Mouse (Mus musculus): ENCODE measurements around the gene Ykt6.
A peak's percentile ranks its signal among the peaks of the same experiment; 100 is the strongest.
"Not testable (repeated sequence)": the region's sequence is repeated elsewhere in the genome, so short reads cannot be mapped to it uniquely, and the experiment has no call there.

The Ykt6 gene

DNA sequence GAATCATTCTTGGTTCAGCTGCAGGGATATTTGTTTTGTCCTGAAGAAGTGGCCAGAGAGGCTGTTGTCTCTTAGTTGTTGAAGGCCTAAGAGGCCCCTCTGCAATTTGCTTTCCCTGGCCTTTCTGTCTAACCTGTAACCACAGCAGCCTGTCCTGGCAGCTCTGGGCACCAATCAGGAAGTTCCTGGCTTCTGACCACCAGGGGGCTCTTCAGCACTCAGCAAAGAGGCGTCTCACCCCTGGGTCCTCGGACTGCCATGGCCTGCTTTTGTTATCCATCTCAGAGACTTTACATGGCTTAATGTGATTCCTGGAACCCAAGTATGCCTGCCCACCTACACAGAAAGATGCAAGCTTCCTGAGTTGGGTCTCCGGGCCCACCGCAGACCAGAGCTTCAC is 35.4 kb downstream of the Ykt6 start:
- no peak for DNase-seq (ENCODE audit: low spot score in 2 of 2)

DNA sequence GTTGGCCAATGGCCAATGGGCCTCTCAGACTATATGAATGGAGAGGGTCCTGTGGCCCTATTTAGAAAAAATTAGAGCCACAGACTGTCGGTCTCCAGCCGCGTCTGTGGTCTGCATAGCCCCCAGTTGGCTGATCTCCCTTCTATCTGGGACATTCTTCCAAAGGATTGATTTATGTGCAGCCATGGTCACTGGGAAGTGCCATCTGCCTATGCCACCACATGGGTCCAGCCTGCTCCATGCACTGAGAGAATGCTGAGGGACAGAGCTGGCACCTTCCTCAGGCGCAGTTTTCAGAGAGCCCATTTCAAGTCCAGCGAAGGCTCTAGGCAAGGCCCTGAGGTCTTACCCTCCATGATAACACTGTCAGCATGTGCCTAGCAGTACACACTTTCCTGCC is 38.7 kb downstream of the Ykt6 start:
- no peak for DNase-seq (ENCODE audit: low spot score in 2 of 2)

DNA sequence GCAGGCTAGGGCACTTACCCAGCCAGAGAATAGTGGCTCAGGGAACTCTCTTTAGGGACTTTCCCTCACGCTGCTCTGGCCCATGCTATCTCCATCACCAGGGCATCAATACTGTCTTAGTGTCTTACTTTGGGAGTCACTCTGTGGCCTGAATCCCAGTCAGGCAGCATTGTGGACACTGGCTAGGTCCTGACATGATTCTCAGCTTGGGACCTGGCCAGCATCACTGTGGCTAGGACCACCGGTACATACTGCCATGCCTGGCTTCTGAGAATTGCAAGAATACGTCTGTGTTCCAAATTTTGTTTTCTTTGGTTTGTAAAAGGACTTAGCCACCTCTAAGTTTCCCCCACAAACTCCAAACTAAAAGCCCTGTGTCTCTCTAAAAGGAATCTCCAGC is 39.4 kb downstream of the Ykt6 start:
- no peak for DNase-seq (ENCODE audit: low spot score in 2 of 2)

DNA sequence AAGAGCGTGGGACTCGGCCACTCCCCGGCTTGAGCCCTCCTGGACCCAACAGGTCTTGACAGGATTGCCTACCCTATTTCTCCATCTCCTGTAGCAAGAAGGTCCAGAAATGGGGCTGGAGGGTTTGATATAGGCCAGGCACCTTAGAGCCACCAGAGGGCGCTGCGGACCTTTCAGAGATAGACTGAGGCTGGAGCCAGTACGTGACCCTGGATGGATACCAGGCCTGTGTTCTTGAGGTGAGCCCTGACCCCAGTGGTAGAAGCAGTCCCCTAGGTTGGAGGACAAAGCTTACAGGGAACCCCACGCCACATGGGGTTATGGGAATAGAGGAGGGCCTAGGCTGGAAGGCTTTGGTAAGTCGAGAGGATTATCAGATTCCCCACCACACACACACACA is 40.5 kb downstream of the Ykt6 start:
- peak; percentile 75 to 85 for DNase-seq (ENCODE audit: low spot score in 2 of 2)

DNA sequence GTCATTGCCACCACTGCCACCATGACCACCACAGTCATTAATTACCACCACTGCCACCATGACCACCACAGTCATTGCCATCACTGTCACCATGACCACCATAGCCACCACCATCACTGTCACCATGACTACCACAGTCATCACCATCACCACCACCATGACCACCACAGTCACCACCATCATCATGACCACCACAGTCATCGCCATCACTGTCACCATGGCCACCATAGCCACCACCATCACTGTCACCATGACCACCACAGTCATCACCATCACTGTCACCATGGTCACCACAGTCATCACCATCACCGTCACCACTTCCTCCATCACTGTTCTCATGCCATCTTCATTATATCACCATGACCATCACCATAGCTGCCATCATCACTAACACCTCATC is 43.0 kb downstream of the Ykt6 start:
- DNase-seq (ENCODE audit: low spot score in 2 of 2) = no peak

DNA sequence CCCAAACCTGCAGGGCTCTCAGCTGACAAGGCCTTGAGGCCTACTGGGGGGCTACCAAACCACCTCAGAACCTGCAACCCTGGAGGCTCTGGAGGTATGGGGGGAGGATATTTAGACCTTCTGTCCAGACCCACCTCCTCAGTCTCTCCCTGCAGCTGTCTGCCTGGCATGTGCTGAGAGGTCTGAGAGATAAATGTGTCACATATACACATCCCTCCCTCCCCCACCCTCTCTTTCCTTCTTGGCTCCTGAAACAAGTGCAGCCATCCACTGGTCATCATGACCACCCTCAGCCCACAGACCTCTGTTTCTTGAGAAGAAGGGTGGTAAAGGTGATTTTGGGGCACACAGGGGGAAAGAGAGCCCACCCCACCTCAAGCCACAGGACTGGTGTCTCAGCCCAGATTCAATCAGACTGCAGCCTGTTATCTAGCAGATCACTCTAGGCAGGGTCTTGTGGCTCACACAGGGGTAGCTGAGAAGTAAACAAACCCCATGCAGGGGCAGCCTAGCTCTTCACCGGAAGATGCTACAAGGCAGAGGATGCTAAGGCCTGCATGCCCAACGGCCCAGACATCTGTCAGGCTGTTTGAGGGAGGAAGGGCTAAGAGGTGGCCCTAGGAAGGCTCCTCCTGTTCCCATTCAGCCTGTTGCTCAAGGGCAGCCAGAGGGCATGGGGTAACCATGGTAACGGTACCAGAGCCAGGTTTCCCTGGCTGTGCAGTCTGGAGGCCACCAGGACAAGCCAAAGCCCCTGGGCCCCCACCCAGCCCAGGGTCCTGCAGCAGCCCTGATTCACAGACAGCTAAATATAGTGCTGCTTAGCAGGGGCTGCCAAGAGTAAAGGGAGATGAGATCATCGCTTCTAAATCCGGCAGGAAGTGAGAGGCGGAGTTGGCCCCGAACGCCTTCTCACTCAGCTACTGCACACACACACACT is 44.6 kb downstream of the Ykt6 start:
- DNase-seq (ENCODE audit: low spot score in 2 of 2) = peak; percentile 93 to 95

DNA sequence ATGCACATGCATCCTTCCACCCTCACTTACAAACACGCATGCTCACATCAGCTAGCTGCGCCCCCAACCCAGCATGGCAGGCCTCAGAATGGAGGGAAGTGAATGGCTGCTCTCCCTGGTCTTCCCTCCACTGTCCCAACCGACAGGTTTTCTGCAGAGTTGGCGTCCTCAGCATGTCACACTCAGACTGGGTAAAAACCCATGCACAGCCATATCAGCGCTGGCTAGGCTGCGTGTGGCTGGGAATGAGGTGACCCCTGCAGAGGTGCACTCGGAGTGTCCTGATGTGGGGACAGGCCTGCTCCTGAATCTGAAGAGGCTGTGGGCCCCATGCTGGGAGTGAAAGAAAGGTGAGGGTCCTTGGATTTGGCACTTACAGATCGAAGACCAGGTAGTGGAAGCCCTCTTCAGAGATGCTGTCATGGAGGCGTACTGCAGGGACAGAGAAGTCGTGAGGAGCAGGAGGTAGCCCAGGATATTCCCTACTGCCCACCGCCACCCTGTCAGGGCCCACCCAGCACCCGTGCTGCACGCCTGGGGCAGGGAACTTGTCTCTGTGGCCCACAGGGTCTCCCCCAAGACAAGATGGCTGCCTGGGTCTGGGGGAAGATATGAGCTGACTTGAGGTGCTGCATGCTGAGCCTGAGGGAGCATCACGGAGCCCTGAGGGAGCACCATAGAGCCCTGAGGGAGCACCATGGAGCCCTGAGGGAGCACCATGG is 45.6 kb downstream of the Ykt6 start:
- peak in 1 of 2 experiments; percentile 19 for DNase-seq (ENCODE audit: low spot score in 2 of 2)

DNA sequence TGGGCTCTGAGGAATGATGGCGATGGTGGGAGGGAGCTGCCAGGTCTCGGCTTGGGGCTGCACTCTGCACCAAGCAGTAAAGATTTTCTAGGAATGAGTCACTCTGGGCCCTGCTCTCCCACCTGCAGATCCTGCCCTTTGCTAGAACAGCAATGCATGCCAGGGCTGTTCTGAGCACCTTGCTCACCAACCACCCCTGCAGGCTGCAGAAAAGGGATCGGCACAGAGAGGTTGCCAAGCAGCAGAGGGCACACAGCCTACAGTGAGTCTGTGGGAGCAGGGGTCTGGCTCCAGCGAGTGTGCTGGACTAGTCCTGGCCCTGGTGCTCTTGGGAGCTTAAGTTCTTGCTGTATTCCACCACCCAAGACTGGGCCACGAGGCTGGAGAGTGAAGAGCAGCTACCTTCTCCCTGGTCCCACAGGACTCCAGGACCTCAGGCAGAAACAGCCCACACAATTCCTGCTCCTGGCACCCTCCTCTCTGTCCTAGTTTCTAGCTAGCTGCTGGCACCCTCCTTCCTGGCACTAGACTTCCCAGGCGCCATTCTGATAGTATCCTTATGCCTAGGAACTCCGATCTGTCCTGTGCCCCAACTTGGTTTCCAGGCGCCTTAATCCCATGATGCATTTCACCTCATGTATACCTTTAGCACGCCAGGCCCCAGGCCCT is 46.6 kb downstream of the Ykt6 start:
- DNase-seq (ENCODE audit: low spot score in 2 of 2) = no peak

DNA sequence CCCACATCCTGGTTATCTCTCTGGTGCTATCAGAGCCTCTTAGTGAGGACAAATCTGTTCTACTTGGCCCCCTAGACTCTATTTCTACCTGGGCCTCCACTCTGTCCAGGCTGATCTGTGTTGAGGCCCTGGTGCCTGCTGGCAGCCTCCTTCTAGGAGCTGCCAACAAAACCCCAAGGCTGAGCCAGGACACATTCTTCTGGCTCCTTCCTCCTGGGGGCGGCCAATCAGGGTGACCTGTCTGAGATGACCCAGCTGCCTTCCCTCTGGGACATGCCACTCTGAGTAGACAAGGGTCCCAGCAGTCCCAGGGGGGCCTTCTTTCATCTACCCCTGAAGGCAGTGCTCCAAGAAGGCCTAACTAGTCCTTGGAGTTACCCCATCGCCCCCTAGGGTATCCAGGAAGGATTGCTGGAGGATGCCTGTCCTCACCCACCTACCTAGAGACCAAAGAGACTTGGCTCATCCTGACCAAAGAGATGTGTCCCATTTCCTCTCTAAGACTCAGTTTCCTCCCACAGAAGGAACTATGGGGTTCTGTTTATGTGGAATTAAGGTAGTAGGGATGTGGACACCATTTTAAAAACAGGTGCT is 47.6 kb downstream of the Ykt6 start:
- DNase-seq (ENCODE audit: low spot score in 2 of 2) = no peak

DNA sequence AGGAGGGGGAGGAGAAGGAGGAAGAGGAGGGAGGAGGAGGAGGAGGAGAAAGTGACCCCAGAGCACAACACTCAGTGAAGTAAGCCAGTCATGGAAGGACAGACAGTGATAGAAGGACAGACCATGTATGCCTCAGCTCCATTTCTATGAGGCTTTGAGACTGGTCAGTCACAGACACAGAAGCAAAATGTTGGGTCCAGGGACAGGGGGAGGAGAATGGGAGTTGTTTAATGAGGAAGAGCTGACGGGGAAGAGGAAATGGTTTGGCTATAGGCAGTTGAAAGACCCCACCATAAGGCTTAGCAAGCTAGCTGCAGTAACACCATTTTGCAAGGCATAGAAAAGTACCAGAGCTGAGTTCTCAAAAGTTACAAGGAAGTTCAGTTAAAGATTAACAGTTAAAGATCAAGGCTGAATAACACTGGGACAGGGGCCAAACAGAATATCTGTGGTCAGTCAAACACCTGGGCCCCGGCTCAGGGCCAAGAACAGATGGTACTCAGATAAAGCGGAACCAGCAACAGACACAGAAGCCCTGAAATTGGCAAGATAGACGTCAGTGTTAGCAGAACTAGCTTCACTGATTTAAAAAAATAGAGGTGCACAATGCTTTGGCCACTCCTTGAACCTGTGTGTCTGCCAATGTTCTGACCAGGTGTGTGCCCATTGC is 50.0 kb downstream of the Ykt6 start:
- not testable (repeated sequence) for DNase-seq (ENCODE audit: low spot score in 2 of 2)

DNA sequence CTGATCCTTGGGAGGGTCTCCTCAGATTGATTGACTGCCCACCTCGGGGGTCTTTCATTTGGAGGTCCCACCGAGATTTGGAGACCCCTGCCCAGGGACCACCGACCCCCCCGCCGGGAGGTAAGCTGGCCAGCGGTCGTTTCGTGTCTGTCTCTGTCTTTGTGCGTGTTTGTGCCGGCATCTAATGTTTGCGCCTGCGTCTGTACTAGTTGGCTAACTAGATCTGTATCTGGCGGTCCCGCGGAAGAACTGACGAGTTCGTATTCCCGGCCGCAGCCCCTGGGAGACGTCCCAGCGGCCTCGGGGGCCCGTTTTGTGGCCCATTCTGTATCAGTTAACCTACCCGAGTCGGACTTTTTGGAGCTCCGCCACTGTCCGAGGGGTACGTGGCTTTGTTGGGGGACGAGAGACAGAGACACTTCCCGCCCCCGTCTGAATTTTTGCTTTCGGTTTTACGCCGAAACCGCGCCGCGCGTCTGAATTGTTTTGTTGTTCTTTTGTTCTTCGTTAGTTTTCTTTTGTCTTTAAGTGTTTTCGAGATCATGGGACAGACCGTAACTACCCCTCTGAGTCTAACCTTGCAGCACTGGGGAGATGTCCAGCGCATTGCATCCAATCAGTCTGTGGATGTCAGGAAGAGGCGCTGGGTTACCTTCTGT is 51.0 kb downstream of the Ykt6 start:
- not testable (repeated sequence) for DNase-seq (ENCODE audit: low spot score in 2 of 2)

DNA sequence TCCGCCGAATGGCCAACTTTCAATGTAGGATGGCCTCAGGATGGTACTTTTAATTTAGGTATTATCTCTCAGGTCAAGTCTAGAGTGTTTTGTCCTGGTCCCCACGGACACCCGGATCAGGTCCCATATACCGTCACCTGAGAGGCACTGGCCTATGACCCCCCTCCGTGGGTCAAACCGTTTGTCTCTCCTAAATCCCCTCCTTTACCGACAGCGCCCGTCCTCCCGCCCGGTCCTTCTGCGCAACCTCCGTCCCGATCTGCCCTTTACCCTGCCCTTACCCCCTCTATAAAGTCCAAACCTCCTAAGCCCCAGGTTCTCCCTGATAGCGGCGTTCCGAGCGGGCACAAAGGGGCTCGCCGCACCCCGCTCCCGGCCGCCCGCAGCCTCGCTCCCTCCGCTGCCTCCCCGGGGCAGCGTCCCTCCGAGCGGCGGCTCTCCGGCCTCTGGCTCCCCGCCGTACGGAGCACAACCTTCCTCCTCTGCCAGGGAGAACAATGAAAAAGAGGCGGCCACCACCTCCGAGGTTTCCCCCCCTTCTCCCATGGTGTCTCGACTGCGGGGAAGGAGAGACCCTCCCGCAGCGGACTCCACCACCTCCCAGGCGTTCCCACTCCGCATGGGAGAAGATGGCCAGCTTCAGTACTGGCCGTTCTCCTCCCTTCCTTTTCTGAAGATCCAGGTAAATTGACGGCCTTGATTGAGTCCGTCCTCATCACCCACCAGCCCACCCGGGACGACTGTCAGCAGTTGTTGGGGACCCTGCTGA is 51.7 kb downstream of the Ykt6 start:
- not testable (repeated sequence) for DNase-seq (ENCODE audit: low spot score in 2 of 2)

DNA sequence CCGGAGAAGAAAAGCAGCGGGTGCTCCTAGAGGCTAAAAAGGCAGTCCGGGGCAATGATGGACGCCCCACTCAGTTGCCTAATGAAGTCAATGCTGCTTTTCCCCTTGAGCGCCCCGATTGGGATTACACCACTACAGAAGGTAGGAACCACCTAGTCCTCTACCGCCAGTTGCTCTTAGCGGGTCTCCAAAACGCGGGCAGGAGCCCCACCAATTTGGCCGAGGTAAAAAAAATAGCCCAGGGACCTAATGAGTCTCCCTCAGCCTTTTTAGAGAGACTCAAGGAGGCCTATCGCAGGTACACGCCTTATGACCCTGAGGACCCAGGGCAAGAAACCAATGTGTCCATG is 52.3 kb downstream of the Ykt6 start:
- not testable (repeated sequence) for DNase-seq (ENCODE audit: low spot score in 2 of 2)

DNA sequence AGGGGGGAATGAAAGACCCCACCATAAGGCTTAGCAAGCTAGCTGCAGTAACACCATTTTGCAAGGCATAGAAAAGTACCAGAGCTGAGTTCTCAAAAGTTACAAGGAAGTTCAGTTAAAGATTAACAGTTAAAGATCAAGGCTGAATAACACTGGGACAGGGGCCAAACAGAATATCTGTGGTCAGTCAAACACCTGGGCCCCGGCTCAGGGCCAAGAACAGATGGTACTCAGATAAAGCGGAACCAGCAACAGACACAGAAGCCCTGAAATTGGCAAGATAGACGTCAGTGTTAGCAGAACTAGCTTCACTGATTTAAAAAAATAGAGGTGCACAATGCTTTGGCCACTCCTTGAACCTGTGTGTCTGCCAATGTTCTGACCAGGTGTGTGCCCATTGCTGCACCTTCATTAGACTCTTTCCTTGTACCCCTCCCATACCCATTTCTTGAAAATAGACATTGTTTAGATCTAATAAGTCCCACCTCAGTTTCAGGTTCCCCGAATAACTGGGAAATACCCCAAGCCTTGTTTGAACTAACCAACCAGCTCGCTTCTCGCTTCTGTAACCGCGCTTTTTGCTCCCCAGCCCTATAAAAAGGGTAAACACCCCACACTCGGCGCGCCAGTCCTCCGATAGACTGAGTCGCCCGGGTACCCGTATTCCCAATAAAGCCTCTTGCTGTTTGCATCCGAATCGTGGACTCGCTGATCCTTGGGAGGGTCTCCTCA is 55.4 kb downstream of the Ykt6 start:
- not testable (repeated sequence) for DNase-seq (ENCODE audit: low spot score in 2 of 2)

DNA sequence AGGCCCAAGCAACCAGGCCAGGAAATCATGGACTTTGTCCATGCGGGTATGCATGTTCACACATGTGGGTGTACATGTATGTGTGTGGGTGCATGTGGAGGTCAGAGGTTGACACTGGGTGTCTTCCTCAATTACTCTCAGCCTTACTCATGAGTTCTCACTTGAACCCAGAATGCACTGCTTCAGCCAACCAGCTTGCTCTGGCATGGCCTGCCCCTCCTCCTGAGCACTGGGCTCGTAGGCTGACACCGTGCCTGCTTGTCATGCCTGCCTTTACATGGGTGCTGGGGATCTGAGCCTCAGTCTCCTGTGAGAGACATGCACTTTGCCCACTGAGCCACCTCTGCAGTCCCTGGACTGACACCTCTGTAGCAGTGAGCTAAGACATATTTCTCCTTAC is 56.4 kb downstream of the Ykt6 start:
- DNase-seq (ENCODE audit: low spot score in 2 of 2) = no peak

DNA sequence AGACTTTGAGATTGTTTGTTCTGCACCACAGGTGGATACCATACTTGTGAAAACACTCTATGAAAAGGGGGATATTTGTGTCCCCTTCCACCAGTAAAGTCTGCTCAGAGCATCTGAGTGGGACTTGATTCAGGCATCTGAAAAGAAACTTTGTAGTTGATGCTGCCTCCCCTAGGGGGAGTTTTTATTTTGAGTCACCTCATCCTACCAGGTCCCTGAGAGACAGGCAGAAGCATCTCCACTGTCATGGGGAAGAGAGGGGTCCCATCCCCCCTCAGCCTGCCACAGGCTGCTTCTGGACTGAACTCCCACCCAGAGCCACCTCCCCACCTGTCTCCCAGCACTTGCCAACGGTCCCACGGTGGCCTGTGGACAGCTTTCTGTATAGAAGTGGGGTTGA is 57.9 kb downstream of the Ykt6 start:
- DNase-seq (ENCODE audit: low spot score in 2 of 2) = no peak

DNA sequence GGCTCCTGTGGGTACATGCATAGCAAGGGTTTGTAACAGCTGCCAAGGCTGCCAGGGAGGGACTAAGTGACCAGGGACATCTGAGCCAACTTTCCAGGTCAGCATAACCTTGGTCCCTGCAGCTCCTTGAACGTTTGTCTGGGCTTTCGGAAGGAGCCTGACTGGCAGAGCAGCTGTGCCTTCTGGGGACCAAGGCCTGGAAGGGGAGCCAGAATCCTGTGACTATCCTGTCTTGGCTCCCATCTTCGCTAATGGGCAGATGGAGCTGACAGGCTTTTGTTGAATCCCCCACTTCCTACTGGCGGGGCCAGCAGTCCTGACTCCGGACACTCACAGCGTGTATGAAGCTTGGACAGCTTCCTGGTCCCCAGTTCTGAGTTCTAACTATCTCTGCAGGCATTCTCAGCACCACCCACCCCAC is 59.5 kb downstream of the Ykt6 start:
- no peak for DNase-seq (ENCODE audit: low spot score in 2 of 2)

DNA sequence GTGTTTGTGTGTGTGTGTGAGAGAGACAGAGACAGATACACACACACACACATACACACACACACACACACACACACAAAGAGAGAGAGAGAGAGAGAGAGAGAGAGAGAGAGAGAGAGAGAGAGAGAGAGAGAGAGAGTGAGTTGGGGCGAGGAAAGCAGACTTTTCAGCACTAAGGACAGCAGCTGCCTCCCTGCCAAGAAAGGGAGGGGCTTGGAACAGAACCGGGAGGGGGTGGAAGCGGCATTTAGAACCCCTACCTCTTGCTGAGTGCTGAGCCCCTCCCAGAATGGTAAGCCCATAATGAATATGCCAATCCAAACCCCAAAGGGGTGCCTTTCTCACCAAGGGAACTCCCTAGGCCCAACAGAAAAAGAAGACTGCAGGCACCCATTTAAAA is 60.9 kb downstream of the Ykt6 start:
- DNase-seq (ENCODE audit: low spot score in 2 of 2) = no peak

DNA sequence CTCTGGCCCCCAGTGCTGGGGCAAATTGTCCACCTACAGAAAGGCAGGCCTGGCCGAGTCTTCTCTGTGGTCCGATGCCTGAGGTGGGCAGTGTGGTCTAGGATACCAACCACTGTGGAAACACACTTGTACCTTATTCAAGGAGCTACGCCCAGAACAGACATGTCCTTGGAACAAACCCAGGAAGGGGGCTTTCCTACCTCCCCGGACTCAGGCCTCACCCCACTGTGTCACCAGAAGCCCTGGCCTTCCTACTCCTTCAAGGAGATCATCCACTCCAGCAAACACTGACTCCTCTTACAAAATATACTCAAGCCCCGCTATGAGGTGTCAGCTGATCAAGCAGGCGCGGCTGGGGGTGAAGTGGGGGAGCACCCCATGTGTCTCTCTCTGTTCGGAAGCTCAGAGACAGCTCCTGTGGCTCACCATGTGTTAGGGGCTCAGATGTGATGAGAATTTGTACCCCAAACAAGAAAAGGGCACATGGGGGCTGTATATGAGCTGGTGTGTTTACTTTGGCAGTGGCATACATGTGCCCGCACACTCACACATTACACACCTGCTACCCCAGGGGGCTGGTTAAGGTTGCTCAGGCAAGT is 61.4 kb downstream of the Ykt6 start:
- DNase-seq (ENCODE audit: low spot score in 2 of 2) = no peak

All from heart, adult 9 months (tissue).